Mouse (Mus musculus): ENCODE results near the gene Plk3. TPM values are rescaled to one million over a fixed set of nuclear protein-coding genes. Genes with fewer than 3 reads are reported as not detected.
A peak's percentile ranks its signal among the peaks of the same experiment; 100 is the strongest.
"Not testable (repeated sequence)": the region's sequence is repeated elsewhere in the genome, so short reads cannot be mapped to it uniquely, and the experiment has no call there.

Plk3 gene
- 1 to 10 TPM; 1.2 to 1.8 (median 1.6) TPM for total RNA-seq (2022)

- peak; percentile 99 for DNase-seq (ENCODE audit: low spot score)
Measured at GRCm38 (mm10) chr4:117133817-117134600, at the start of gene Plk3. TSS of gene Plk3 (minus strand) at chr4:117133963.

GRCm38 (mm10) chr4:117182759-117183096 lies 49.0 kb upstream of the Plk3 start:
- DNase-seq (ENCODE audit: low spot score), result not testable (repeated sequence)

GRCm38 (mm10) chr4:117181863-117182758 lies 48.3 kb upstream of the Plk3 start, which contains the start of gene Kif2c:
TSS of gene Kif2c (minus strand) at chr4:117182639.
- DNase-seq (ENCODE audit: low spot score), result peak; percentile 93

GRCm38 (mm10) chr4:117169936-117170335 lies 36.2 kb upstream of the Plk3 start:
- no peak for DNase-seq (ENCODE audit: low spot score)

GRCm38 (mm10) chr4:117161183-117161582 lies 27.4 kb upstream of the Plk3 start:
- no peak for DNase-seq (ENCODE audit: low spot score)

- no peak for DNase-seq (ENCODE audit: low spot score)
Measured at GRCm38 (mm10) chr4:117159666-117160065, 25.9 kb upstream of the Plk3 start.

- no peak for DNase-seq (ENCODE audit: low spot score)
Measured at GRCm38 (mm10) chr4:117156372-117156771, 22.6 kb upstream of the Plk3 start.

- peak; percentile 88 for DNase-seq (ENCODE audit: low spot score)
Measured at GRCm38 (mm10) chr4:117155792-117156355, 22.1 kb upstream of the Plk3 start, which contains the start of gene Rps8. TSS of gene Rps8 (minus strand) at chr4:117156243.

GRCm38 (mm10) chr4:117155020-117155791 lies 21.4 kb upstream of the Plk3 start:
- no peak for DNase-seq (ENCODE audit: low spot score)

GRCm38 (mm10) chr4:117152714-117153113 lies 19.0 kb upstream of the Plk3 start:
- DNase-seq (ENCODE audit: low spot score), result no peak

GRCm38 (mm10) chr4:117151416-117151815 lies 17.7 kb upstream of the Plk3 start:
- DNase-seq (ENCODE audit: low spot score), result no peak

- DNase-seq (ENCODE audit: low spot score), result no peak
Measured at GRCm38 (mm10) chr4:117150212-117150733, 16.5 kb upstream of the Plk3 start.

GRCm38 (mm10) chr4:117149291-117150211 lies 15.8 kb upstream of the Plk3 start:
- no peak for DNase-seq (ENCODE audit: low spot score)

GRCm38 (mm10) chr4:117148815-117149214 lies 15.1 kb upstream of the Plk3 start:
- no peak for DNase-seq (ENCODE audit: low spot score)

- DNase-seq (ENCODE audit: low spot score), result no peak
Measured at GRCm38 (mm10) chr4:117148047-117148713, 14.4 kb upstream of the Plk3 start.

GRCm38 (mm10) chr4:117146176-117146575 lies 12.4 kb upstream of the Plk3 start:
- DNase-seq (ENCODE audit: low spot score), result peak; percentile 71

GRCm38 (mm10) chr4:117145248-117145647 lies 11.5 kb upstream of the Plk3 start:
- DNase-seq (ENCODE audit: low spot score), result no peak

- DNase-seq (ENCODE audit: low spot score), result no peak
Measured at GRCm38 (mm10) chr4:117143023-117143422, 9.3 kb upstream of the Plk3 start.

GRCm38 (mm10) chr4:117140613-117141012 lies 6.8 kb upstream of the Plk3 start:
- DNase-seq (ENCODE audit: low spot score), result no peak

Data from heart, adult 8-10 months (tissue).